Mouse (Mus musculus) left cerebral cortex, adult 2 months (tissue): ENCODE data around the gene Zfp354a. TPM values are rescaled to one million over a fixed set of nuclear protein-coding genes. Genes with fewer than 3 reads are reported as not detected.
"Not testable (repeated sequence)": the region's sequence is repeated elsewhere in the genome, so short reads cannot be mapped to it uniquely, and the experiment has no call there.

Experiments
- DNase-seq, 2 experiments: peaks; one replicate each; pipeline ENCODE4 v3.0.0; 2021 to 2022; ENCODE audit warnings: low spot score in 2 of 2, mixed read lengths in 1 of 2; ENCODE audit errors: extremely low spot score in 1 of 2
- H3K27ac ChIP-seq: fragments of 200-600 bp; 2 replicates; pipeline ENCODE4 v1.8.1; 2022
- H3K4me3 ChIP-seq: fragments of 200-600 bp; 2 replicates; pipeline ENCODE4 v1.8.1; 2022
- CTCF ChIP-seq: fragments of 200-600 bp; IDR thresholded peaks from 2 replicates; pipeline ENCODE4 v1.8.1; 2022; ENCODE audit warnings: antibody characterized with exemption, mild to moderate bottlenecking, moderate library complexity
- intact Hi-C: fragments of 180-260 bp; cut with DNase I; formaldehyde crosslinking; loops from one replicate; pipeline ENCODE4 v1.15.1; 2025
- long read RNA-seq, 2 experiments: library from polyadenylated mRNA; stranded (forward); transcript quantifications; one replicate each; pipeline ENCODE4 v2.0.0; 2021; ENCODE audit warnings: borderline mapping rate in 2 of 2
- total RNA-seq, 2 experiments: library from RNA; stranded (reverse); gene quantifications; 2 replicates each; pipeline ENCODE4 v1.2.3; 2021

Gene Zfp354a
- 1 to 10 TPM; 6.5 to 8.5 TPM for total RNA-seq
- long read RNA-seq, experiment 1, partial matches to known transcripts = 2 of 7 reads
- long read RNA-seq, experiment 1, other reads (novel, unspliced or antisense) = 3 of 7 reads
- long read RNA-seq, experiment 2, partial matches to known transcripts = 0 of 4 reads
- long read RNA-seq, experiment 2, other reads (novel, unspliced or antisense) = 1 of 4 reads

- Histone ChIP-seq H3K27ac (peak within 1 kb of the TSS; percentile 90), H3K4me3 (peak within 1 kb of the TSS; percentile 87)
- TF ChIP-seq CTCF = no peak; the same call in 1 of the 2 replicates
- intact Hi-C loops = loop anchor here (10.0 kb wide), 2 partner anchors 214 to 476 kb away; partner anchors contain the start of gene Zfp879
- DNase-seq = peak; percentile 72 to 79
Observed at GRCm38 (mm10) chr11:51059151-51059571, at the start of gene Zfp354a. Gene Zfp354a (plus strand): TSS chr11:51059257.

- Histone ChIP-seq H3K27ac (no peak overlapping the region), H3K4me3 (no peak overlapping the region)
- no peak for TF ChIP-seq CTCF
- intact Hi-C loops = no loop called here
- no peak for DNase-seq
Observed at GRCm38 (mm10) chr11:51011821-51012220, 47.2 kb upstream of the Zfp354a start.

- intact Hi-C loops = no loop called here
- Histone ChIP-seq H3K4me3 (no peak within 1 kb of the TSS), H3K27ac (no peak within 1 kb of the TSS)
- no peak for TF ChIP-seq CTCF
- no peak for DNase-seq
Observed at GRCm38 (mm10) chr11:51013936-51014335, 45.1 kb upstream of the Zfp354a start, which contains the start of gene Olfr54. Gene Olfr54 (plus strand): TSS chr11:51014236.

GRCm38 (mm10) chr11:51016341-51016740, 42.7 kb upstream of the Zfp354a start:
- intact Hi-C loops = no loop called here
- H3K4me3 ChIP-seq = no peak overlapping the region
- DNase-seq = no peak
- TF ChIP-seq CTCF = no peak
- no peak overlapping the region for H3K27ac ChIP-seq

- intact Hi-C loops, DNase-seq: not testable (repeated sequence)
Observed at GRCm38 (mm10) chr11:51026811-51027210, 32.2 kb upstream of the Zfp354a start.

GRCm38 (mm10) chr11:51029381-51029780, 29.7 kb upstream of the Zfp354a start:
- H3K4me3 ChIP-seq, intact Hi-C loops, DNase-seq, H3K27ac ChIP-seq: not testable (repeated sequence)

More at GRCm38 (mm10) chr11:51026811-51027210, 32.2 kb upstream of the Zfp354a start:
- not testable (repeated sequence) for H3K4me3 ChIP-seq, H3K27ac ChIP-seq

- no peak for TF ChIP-seq CTCF
- Histone ChIP-seq H3K4me3 (no peak overlapping the region), H3K27ac (no peak overlapping the region)
- no peak for DNase-seq
- intact Hi-C loops = no loop called here
Observed at GRCm38 (mm10) chr11:51030225-51030624, 28.8 kb upstream of the Zfp354a start.

GRCm38 (mm10) chr11:51032851-51033250, 26.2 kb upstream of the Zfp354a start:
- Histone ChIP-seq H3K27ac (no peak overlapping the region), H3K4me3 (no peak overlapping the region)
- peak; percentile 87 for TF ChIP-seq CTCF
- intact Hi-C loops = loop anchor here (1.0 kb wide), 1 partner anchor 93 kb away; no protein-coding TSS in a partner anchor
- DNase-seq = no peak

- not testable (repeated sequence) for DNase-seq
Observed at GRCm38 (mm10) chr11:51034141-51034540, 24.9 kb upstream of the Zfp354a start.

GRCm38 (mm10) chr11:51035951-51036350, 23.1 kb upstream of the Zfp354a start:
- H3K27ac ChIP-seq = no peak overlapping the region
- intact Hi-C loops = loop anchor here (5.0 kb wide), 1 partner anchor 79 kb away; no protein-coding TSS in a partner anchor
- H3K4me3 ChIP-seq = no peak overlapping the region
- no peak for TF ChIP-seq CTCF
- no peak for DNase-seq

More at GRCm38 (mm10) chr11:51034141-51034540, 24.9 kb upstream of the Zfp354a start:
- H3K27ac ChIP-seq, H3K4me3 ChIP-seq, intact Hi-C loops: not testable (repeated sequence)

GRCm38 (mm10) chr11:51044776-51045175, 14.3 kb upstream of the Zfp354a start:
- H3K4me3 ChIP-seq, H3K27ac ChIP-seq, DNase-seq, intact Hi-C loops: not testable (repeated sequence)

- DNase-seq, H3K4me3 ChIP-seq, intact Hi-C loops, H3K27ac ChIP-seq: not testable (repeated sequence)
Observed at GRCm38 (mm10) chr11:51047809-51048208, 11.2 kb upstream of the Zfp354a start, which contains the start of gene Olfr1375. Gene Olfr1375 (plus strand): TSS chr11:51048109.

- DNase-seq = no peak
- intact Hi-C loops = loop anchor here (10.0 kb wide), 2 partner anchors 207 to 483 kb away; partner anchors contain the start of gene Zfp879
- TF ChIP-seq CTCF = no peak
- H3K27ac ChIP-seq = no peak overlapping the region
- H3K4me3 ChIP-seq = no peak overlapping the region
Observed at GRCm38 (mm10) chr11:51051678-51052077, 7.4 kb upstream of the Zfp354a start.
